Mouse (Mus musculus): Measurements from ENCODE around the gene Iqgap2.

Gene Iqgap2

DNA sequence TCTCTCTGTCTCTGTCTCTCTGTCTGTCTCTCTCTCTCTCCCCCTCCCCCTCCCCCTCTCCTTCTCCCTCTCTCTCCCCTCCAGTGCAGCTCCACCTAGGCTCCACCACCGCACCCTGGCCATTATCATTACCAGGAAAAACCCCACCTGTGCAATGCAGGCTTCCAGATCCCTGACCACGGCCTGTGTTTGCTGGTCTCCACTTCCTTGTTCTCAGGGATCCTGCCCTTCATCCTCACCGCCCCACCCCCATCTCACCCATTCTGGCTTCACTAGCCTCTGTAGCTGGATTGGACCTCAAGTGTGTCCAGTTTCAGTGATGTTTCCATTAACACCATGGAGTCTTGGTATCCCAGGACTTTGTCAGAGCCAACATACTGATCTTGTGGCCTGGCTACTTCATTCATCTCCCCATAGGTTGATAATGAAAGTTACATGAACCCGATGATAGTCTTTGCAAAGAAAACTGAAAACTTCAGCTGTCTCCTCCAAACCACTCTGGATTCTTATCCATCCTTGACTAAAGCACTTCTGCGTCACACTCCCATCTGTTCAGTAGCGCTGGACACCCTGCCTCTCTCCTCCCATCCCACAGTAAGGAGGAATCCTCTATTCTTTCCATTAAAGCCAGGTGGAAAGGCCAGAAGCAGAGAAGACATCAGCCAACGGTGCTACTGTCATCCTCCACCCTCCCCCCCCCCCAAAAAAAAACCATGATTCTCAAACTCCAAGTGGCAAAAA, 62.1 kb downstream of the Iqgap2 start:
- DNase-seq (ENCODE audit: low spot score in 2 of 2), result no peak

DNA sequence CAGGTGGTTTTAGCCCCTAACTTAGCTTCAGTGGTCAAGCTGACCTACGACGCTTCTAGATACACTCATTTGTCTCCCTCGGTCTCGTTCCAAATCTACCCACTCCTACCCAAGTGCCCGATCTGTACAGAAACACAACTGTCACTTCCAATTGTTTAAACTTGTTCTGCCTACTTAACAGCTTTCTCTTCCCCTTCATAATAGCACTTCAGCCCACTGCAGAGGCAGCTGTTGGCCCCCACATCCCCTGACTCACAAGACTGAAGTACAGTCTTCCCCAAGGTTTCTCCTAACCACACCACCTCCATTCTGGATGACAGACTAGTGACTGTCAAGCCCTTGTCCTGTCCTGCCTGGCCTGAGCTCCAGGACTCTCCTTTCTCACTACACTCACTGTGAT, 63.1 kb downstream of the Iqgap2 start:
- DNase-seq (ENCODE audit: low spot score in 2 of 2), result no peak

- DNase-seq (ENCODE audit: low spot score in 2 of 2), result no peak
Observed at GRCm38 (mm10) chr13:95826178-95826577, 65.5 kb downstream of the Iqgap2 start.

- DNase-seq (ENCODE audit: low spot score in 2 of 2), result no peak
Observed at GRCm38 (mm10) chr13:95822918-95823317, 68.8 kb downstream of the Iqgap2 start.

- no peak for DNase-seq (ENCODE audit: low spot score in 2 of 2)
Observed at GRCm38 (mm10) chr13:95820071-95820470, 71.7 kb downstream of the Iqgap2 start.

DNA sequence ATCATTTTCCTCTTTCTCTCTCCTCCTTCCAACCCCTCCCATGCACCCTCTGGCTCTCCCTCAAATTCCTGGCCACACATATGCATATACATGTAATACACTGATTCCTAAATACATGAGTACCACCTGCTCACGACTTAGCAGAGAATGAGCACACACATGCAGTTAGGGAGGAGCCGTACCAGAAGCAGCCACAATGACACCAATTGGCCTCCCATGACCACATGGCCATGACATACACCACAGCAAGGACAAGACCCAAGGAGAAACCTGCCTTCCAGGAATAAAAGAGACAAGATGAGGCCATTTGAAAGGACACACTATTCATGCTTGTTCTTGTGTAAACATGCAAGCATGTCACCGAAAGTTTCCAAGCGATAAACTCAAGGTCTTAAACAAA, 72.8 kb downstream of the Iqgap2 start:
- no peak for DNase-seq (ENCODE audit: low spot score in 2 of 2)

DNA sequence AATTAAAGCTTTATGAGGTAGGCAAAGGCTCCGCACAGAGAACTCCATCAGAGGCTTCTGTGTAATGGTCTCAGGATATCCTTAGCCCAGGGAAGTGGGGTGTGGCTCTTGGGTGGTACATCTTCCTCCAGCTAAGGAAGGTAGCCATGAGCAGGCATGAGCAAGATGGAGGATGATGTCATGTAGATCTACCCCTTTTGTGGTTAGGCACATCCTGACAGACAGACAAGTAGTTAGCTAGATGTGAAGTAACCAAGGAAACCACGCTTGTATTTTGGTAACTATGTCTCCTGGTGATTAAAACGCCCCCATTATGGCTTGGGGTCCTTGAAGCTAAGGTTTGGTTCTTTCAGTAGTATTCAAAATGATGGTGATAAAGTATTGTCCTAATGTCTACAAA, 78.1 kb downstream of the Iqgap2 start:
- no peak for DNase-seq (ENCODE audit: low spot score in 2 of 2)

- no peak for DNase-seq (ENCODE audit: low spot score in 2 of 2)
Observed at GRCm38 (mm10) chr13:95810796-95811195, 80.9 kb downstream of the Iqgap2 start.

DNA sequence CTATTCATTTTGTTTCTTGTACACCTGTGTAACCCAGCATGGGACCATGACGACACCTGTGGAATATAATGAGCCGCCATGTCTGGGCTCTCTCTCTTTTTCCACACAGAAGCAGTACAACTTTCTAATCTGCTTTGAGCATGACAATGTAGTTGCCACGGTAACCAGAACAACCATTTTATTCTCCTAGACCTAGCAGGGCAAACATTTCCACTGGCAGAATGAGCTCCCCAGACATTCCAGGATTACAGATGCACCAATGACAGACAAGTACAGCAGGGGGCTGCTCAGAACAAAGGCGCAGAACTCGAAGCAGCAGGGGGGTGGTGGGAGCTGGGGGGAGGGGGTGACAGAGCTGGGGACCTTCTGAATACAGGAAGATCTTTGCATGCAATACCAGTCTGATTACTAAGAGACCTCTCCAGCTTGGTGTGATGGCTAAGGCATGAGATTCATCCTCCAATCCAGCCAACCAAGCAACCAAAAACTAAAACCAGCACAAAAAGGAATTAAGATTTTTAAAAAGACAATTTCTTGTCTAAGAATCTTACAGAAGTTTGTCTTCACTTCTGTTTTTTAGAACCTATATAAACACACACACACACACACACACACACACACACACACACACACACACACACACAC, 84.5 kb downstream of the Iqgap2 start:
- no peak for DNase-seq (ENCODE audit: low spot score in 2 of 2)

- DNase-seq (ENCODE audit: low spot score in 2 of 2), result no peak
Observed at GRCm38 (mm10) chr13:95805469-95806166, 86.1 kb downstream of the Iqgap2 start.

DNA sequence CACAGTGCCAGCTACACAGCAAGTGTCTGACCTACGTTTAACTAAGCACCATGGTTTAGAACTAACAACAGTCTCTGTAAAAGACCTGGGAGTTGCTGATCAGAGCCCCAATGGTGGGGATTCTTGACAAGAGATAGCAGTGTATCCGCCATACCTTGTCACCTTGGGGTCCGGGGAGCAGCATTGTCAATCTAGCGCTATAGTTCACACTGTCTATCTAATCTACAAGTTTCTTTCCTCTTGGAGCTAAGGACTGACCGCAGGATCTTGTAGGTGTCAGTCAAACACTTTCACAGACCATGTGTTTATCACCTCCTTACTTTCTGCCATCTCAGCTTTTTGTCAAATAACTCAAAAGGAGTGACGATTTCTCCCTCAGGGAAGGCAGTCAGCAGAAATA, 87.6 kb downstream of the Iqgap2 start:
- DNase-seq (ENCODE audit: low spot score in 2 of 2), result no peak

DNA sequence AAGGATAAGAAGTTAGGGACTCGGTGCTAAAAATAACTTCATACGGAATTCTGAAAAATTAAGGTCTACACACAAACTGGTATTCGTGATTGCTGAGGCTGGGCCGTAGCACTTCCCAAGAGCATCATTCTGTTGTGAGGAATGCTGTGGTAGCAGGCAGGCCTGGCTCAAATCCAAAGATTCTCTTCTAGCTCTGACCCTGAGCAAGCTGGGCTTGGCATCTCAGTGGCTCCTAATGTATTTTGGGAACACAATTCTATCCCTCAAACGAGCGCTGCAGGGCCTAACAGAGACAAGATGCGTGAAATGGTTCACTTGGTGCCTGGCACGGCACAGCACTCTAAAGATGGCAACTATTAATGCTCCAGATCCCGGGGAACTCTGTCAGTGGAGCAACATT, 90.8 kb downstream of the Iqgap2 start:
- no peak for DNase-seq (ENCODE audit: low spot score in 2 of 2)

DNA sequence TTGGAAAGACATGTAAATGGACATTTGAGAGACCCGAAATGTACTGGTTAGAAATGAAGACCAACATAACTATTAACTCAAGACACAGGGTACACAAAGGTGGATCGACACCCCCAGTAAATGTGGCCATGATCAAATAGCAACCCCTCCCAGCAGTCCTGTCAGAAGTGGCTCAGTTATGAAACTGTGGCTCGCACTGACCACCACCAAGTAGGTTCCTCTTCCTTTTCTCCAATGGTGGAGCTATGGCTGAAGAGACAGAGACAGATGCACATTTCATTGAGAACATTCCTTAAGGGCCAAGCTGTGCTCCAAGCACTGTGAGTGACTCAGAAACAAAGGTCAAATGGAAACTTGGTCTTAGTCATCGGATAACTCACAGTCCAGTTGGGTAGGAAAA, 92.4 kb downstream of the Iqgap2 start:
- DNase-seq (ENCODE audit: low spot score in 2 of 2), result no peak

GRCm38 (mm10) chr13:95798721-95799120, 93.0 kb downstream of the Iqgap2 start:
- DNase-seq (ENCODE audit: low spot score in 2 of 2), result no peak

GRCm38 (mm10) chr13:95797530-95797929, 94.2 kb downstream of the Iqgap2 start:
- no peak for DNase-seq (ENCODE audit: low spot score in 2 of 2)

DNA sequence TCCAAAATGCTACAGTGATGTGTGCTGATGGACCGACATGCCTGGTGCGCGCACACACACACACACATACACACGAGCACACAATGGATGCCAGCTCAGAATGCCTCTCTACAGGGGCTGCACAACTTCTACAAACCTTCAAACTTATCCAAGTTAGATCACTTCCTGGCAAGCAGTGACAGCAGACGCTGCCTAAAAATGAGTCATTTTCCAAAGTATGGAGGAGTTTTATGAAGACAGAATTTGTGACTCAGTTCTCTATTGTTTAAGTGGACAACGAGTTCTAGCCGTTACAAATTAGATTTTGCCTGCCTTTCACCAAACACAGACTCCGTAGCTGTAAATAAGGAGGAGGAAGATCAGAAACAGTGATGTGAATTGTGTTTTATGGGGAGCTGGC, 97.4 kb downstream of the Iqgap2 start:
- no peak for DNase-seq (ENCODE audit: low spot score in 2 of 2)

DNA sequence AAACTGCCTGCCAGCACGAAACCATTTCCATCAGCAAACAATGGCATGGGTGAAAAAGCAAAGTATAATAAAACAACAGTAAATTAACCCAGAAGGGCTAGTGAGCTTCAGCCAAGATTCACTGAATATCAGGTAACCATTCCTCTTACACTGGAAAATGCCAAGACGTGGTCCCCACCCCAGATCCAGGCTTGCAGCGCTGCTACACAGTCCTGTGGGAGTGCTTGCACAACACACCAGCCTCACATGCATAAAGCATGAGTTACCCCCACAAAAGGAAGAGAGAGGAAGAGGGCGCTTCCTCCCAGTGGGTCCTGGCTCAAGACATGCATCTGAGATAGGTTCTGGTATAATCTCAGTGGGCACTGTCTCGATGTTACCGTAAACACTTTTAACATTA, 100.8 kb downstream of the Iqgap2 start:
- DNase-seq (ENCODE audit: low spot score in 2 of 2), result no peak

GRCm38 (mm10) chr13:95788631-95789376, 102.9 kb downstream of the Iqgap2 start:
- DNase-seq (ENCODE audit: low spot score in 2 of 2), result no peak

DNA sequence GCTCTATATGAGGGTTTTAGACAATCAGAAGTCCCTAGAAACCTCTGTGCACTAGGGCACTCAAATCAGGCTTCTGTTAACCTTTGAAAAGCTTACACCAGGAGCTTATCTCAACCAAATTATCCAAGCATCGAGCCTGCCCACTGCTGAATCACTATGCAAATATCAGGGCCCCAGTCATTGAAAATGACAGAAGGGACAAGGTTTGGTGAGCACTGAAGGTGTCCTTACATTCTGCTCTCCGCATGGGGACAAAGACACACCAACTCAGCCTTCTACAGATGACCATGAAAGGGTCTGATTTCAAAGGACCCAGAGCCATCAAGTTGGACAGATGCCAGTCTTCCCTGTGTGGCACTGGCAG, 108.8 kb downstream of the Iqgap2 start:
- DNase-seq (ENCODE audit: low spot score in 2 of 2), result no peak

DNA sequence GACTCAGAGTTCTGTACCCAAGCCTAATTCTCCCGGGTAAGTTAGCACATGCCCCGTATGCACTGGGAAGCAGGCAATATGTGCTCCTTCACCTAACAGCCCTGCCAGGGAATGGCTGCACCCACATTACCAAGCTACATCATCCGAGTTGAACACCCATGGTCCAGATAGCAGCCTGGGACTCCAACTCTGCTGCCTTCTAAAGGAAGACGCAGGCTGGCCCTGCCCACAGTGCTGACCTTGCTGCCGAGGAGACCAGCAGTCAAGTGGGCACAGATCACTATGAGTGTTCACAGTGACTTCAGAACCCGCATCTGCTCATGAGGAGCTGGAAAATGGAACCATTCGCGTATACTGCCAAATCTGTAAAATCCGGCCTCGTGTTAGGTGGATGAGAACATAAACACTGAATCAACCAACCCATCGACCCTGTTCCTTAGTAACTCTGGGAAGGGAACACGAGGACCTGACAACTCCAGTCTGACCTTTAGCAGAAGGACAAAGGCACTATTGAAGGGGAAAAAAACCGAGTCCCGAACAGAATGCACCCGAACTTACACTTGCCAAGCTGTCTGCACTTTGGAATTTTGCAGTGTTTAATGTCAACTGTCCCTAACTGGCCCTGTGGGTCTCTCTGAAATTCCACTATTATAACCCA, 109.3 kb downstream of the Iqgap2 start:
- no peak for DNase-seq (ENCODE audit: low spot score in 2 of 2)

- DNase-seq (ENCODE audit: low spot score in 2 of 2), result no peak
Observed at GRCm38 (mm10) chr13:95780038-95780437, 111.7 kb downstream of the Iqgap2 start.

- no peak for DNase-seq (ENCODE audit: low spot score in 2 of 2)
Observed at GRCm38 (mm10) chr13:95779261-95779660, 112.5 kb downstream of the Iqgap2 start.

Measured in spleen, postnatal 10 days (tissue).